Mouse (Mus musculus) embryonic facial prominence, embryonic 10.5 days (tissue): ENCODE measurements at regions not wholly inside any gene's neighbourhood (a gene's known extent, or its start where the extent isn't known, plus 50 kb on each side); places are given as distances from the start of the nearest gene placed in this dataset.

Experiments
- DNase-seq: peaks from one replicate; pipeline ENCODE4 v3.0.0-alpha.2; 2017; ENCODE audit warnings: low spot score
- H3K27ac ChIP-seq: fragments of 300-500 bp; sonication (generic); replicated peaks from 2 replicates; pipeline ENCODE4 v1.5.1; 2016; ENCODE audit warnings: mild to moderate bottlenecking
- H3K27me3 ChIP-seq: fragments of 300-500 bp; sonication (generic); replicated peaks from 2 replicates; pipeline ENCODE4 v1.6.1; 2016; ENCODE audit warnings: low read depth, mild to moderate bottlenecking; ENCODE audit not compliant: poor library complexity, severe bottlenecking
- H3K36me3 ChIP-seq: fragments of 300-500 bp; sonication (generic); replicated peaks from 2 replicates; pipeline ENCODE4 v1.6.1; 2016; ENCODE audit warnings: mild to moderate bottlenecking, moderate library complexity
- H3K4me1 ChIP-seq: fragments of 300-500 bp; sonication (generic); 2 replicates; pipeline ENCODE4 v1.6.1; 2016
- H3K4me3 ChIP-seq: fragments of 300-500 bp; sonication (generic); 2 replicates; pipeline ENCODE4 v1.5.1; 2016; ENCODE audit warnings: mild to moderate bottlenecking, moderate library complexity
- H3K9me3 ChIP-seq: fragments of 300-500 bp; sonication (generic); 2 replicates; pipeline ENCODE4 v1.6.1; 2016; ENCODE audit warnings: mild to moderate bottlenecking
- WGBS: fragments of 180-500 bp; shearing (Covaris S2); methylation state at CpG from one replicate; pipeline ENCODE4 v1.1.7; 2016; 5-methylcytosine and 5-hydroxymethylcytosine counted together

DNA sequence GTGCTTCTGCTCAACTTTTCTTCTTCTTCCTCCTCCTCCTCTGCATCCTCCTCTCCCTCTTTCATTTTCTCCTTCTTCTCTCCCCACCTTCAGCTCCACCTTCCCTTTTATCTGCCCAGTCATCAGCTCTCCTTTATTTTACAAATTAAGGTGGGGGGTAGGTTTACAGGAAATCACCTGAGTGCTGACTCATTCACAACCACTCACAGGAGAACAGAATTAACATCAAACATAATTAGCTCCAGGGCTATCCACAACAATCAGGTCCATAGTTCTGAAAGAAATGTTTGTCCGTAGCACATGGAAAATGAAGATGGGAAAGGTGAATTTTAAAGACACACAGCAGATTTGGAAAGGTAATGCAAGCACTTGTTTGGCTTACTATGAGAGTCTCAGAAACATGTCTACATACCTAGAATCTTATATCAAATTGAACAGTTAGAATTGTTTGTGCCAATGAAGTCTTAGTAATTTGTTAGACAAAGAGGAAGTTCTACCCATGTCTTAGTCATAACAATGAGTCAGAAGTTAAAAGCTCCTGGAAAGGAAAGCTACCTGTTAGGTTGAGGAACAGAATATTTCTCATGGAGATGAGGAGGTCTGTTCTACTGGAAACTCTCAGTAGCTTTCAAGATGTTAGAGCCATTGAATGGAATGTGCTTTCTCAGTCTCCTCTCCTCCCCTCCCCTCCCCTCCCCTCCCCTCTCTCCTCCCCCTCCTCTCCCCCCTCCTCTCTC is 108.8 kb upstream of the Tgfbr2 start:
- no peak overlapping the region for H3K27ac ChIP-seq
- H3K9me3 ChIP-seq: no peaks in the 10 kb centered on the region
- H3K4me3 ChIP-seq: no peak overlapping the region
- no peak for DNase-seq
- H3K36me3 ChIP-seq: no peaks in the 10 kb centered on the region
- 85% methylated on average over 1 of the region's 1 CpGs for WGBS
- H3K27me3 ChIP-seq: no peaks in the 10 kb centered on the region
- peaks cover 8% of the 10 kb centered on the region for H3K4me1 ChIP-seq

DNA sequence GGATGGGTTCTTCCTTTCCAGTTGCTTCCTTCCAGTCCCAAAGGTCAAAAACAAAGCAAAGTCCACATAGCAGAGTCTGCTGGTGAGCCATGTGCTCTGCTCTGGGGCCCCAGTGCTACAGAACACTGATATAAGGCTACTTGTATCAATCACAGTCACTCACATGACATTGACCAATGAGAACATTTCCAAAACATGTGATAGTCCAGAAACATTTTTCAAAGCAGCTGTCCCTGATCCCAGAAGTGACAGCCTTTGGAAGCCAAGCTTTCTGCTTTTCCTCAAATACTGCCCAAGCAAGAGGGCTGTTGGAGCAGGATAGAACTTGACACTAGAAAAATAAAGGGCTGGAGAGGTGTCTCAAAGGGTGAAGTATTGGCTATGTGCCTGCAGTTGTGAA is 106.5 kb upstream of the Tgfbr2 start:
- H3K4me1 ChIP-seq: peaks cover 8% of the 10 kb centered on the region
- no peaks in the 10 kb centered on the region for H3K9me3 ChIP-seq
- DNase-seq: no peak
- no peaks in the 10 kb centered on the region for H3K36me3 ChIP-seq
- H3K27ac ChIP-seq: no peak overlapping the region
- H3K27me3 ChIP-seq: no peaks in the 10 kb centered on the region
- no peak overlapping the region for H3K4me3 ChIP-seq

DNA sequence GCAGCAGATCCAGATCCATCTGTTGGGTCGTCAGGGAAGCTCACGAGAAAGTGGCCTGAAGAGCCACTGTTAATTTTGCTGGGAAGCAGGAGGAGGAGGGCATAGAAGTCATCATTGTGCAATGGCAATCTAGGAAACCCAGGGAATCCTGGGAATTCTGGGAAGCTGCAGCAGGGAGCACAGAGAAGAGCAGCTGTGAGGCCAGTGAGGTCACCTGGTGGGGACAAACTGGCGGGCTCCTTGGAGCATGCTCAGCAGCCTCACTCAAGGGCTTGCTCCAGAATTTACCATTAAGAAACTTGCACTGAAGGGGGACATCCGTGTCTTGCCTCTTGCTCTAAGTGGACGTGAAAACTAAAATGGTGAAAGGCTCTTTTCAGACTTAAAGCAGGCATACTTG is 105.0 kb upstream of the Tgfbr2 start:
- Histone ChIP-seq H3K4me1 (no peaks in the 10 kb centered on the region), H3K27ac (no peak overlapping the region), H3K9me3 (no peaks in the 10 kb centered on the region), H3K36me3 (no peaks in the 10 kb centered on the region), H3K27me3 (no peaks in the 10 kb centered on the region), H3K4me3 (no peak overlapping the region)
- DNase-seq: no peak
- WGBS: 90% methylated on average over 5 of the region's 5 CpGs

DNA sequence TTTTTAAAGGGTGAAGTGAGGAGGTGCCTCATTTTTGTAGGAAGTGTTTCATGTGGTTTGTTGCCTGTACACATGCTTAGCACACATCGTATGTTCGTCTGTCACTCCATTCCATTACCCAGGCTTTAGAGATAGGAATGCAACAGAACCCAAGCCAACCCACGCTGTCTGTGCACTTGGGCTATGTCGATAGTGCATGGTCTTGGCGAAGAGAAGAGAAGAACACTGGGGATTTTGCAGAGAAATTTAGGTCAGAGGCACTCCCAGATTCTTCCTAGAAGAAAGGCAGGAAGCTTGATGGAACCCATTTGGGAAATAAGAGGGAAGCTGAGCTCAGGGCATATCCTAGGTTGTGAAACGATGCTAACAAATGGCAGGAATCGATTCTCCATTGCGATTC is 103.7 kb upstream of the Tgfbr2 start:
- DNase-seq: no peak
- Histone ChIP-seq H3K36me3 (no peaks in the 10 kb centered on the region), H3K27ac (no peak overlapping the region), H3K27me3 (no peaks in the 10 kb centered on the region), H3K4me3 (no peak overlapping the region), H3K4me1 (no peaks in the 10 kb centered on the region), H3K9me3 (no peaks in the 10 kb centered on the region)
- 92% methylated on average over 8 of the region's 8 CpGs for WGBS

DNA sequence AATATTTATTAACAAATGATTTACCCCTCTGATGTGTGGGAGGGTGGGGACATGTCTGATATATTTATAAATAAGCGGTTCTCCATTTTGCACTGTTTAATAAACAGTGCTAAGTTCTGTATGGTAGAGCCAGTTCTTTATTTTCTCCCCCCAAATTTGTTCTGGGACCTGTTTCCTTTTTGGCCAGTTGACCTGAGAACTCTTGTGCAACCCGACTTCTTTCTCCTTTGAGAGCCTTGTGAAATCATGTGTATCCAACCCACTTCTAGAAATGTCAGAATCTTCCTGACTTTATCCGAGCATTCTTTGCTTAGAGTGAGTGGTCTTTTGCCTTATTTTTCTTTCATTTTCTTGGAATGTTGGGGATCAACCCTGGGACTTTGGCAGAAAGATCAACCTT is 102.6 kb upstream of the Tgfbr2 start:
- H3K4me1 ChIP-seq: no peaks in the 10 kb centered on the region
- H3K27me3 ChIP-seq: no peaks in the 10 kb centered on the region
- no peak overlapping the region for H3K27ac ChIP-seq
- no peak for DNase-seq
- no peak overlapping the region for H3K4me3 ChIP-seq
- no peaks in the 10 kb centered on the region for H3K36me3 ChIP-seq
- H3K9me3 ChIP-seq: no peaks in the 10 kb centered on the region
- WGBS: 90% methylated on average over 3 of the region's 3 CpGs

DNA sequence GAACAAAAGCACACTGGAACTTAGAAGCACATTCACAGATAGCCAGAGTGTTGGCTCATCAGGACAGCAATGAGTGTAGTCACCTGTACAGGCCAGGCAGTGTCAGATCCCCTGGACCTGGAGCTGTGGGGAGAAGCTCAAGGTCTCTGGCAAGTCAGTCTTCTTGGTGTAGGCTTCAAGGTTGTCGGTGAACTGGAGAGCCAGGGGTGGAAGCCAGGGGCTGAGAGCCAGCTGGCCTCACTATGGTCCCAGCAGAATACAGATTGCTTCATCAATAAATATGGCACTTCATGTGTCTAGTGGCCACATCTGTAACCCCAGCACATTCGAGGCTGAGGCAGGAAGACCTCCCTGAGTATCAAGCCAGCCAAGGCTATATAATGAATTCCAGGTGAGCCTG is 101.0 kb upstream of the Tgfbr2 start:
- Histone ChIP-seq H3K36me3 (no peaks in the 10 kb centered on the region), H3K27me3 (no peaks in the 10 kb centered on the region), H3K4me1 (no peaks in the 10 kb centered on the region), H3K9me3 (no peaks in the 10 kb centered on the region), H3K27ac (no peak overlapping the region), H3K4me3 (no peak overlapping the region)
- DNase-seq: no peak
- 83% methylated on average over 2 of the region's 2 CpGs for WGBS

DNA sequence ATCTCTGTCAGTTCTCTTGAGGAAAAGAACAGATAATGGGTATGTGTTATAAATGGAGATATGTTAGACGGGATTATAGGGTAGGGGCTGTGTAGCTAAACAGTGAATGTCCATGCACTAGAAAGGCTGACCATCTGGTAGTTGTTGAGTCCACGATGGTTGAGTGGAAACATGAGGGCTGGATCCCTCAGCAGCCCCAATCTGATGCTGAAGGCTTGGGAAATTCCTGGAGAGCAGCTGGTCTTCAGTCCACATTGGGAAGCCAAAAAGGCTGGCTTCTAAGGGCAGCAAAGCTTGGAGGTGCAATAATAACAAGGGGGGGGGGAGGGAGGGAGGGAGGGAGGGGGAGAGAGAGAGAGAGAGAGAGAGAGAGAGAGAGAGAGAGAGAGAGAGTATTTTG is 97.3 kb upstream of the Tgfbr2 start:
- Histone ChIP-seq H3K9me3 (no peaks in the 10 kb centered on the region), H3K4me3 (no peak overlapping the region), H3K4me1 (no peaks in the 10 kb centered on the region), H3K27ac (no peak overlapping the region), H3K27me3 (no peaks in the 10 kb centered on the region), H3K36me3 (no peaks in the 10 kb centered on the region)
- no peak for DNase-seq
- 82% methylated on average over 2 of the region's 2 CpGs for WGBS

DNA sequence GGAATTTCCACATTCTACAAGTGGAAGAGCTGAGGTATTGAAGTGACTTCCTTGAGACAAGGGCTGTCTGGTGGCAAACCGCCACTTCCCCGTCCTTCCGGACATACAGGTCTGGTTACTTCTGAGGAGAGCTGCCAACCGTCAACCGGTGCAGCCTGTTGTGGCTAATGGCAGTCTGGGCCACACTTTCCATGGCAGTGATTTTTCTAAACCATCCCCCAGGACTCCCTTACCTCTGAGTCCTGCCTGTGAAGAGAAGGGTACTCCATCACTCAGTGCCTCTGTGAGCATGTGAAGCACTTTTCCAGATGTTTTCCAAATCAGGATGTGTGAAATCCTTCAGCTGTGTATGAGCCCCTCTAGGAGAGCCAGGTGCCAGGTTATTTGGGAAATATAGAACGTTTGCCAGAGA is 95.3 kb upstream of the Tgfbr2 start:
- Histone ChIP-seq H3K36me3 (no peaks in the 10 kb centered on the region), H3K4me1 (no peaks in the 10 kb centered on the region), H3K9me3 (no peaks in the 10 kb centered on the region), H3K4me3 (no peak overlapping the region), H3K27me3 (no peaks in the 10 kb centered on the region), H3K27ac (no peak overlapping the region)
- DNase-seq: peak; percentile 23
- 81% methylated on average over 6 of the region's 6 CpGs for WGBS

DNA sequence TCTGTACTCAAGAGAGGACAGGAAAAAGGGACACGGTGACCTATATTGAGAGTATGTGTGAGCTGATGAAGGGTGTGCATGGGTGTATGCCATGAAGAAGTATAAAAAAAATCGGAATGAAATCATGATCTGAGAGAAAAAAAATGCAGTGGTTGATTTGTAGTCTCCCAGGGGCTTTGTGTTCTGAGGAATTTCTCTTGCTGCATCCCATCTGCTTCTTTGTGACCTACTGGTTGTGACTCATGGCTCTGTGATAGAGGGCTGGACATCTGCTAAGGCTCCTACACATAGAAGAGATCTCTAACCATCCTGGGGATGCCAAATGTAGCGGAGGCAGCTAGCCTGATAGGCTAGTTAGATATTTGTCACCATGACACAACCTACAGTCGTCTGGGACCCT is 92.3 kb upstream of the Tgfbr2 start:
- Histone ChIP-seq H3K9me3 (no peaks in the 10 kb centered on the region), H3K4me1 (no peaks in the 10 kb centered on the region), H3K27ac (no peak overlapping the region), H3K36me3 (no peaks in the 10 kb centered on the region), H3K27me3 (no peaks in the 10 kb centered on the region), H3K4me3 (no peak overlapping the region)
- DNase-seq: no peak
- 92% methylated on average over 4 of the region's 4 CpGs for WGBS

DNA sequence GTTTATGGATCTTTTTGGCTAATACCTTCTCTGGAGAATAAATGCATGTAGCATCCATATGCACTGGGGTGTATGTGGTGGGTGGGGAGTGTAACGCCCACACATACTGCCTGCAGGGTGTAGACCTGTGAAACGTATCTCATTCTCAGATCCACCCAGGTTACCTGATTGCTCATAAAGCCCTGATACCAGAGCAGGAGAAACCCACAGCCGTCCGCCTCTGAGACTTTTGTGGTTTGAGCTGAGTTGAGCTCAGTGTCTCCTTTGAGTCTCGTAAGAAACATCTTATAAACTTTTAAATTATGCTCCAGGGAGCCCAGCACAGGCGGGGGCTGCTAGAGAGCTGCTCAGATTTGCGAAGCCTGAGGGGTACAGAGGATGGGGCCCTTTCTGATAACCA is 88.7 kb upstream of the Tgfbr2 start:
- no peaks in the 10 kb centered on the region for H3K9me3 ChIP-seq
- H3K36me3 ChIP-seq: no peaks in the 10 kb centered on the region
- H3K4me3 ChIP-seq: no peak overlapping the region
- H3K27ac ChIP-seq: no peak overlapping the region
- DNase-seq: no peak
- WGBS: 85% methylated on average over 7 of the region's 7 CpGs
- no peaks in the 10 kb centered on the region for H3K27me3 ChIP-seq
- no peaks in the 10 kb centered on the region for H3K4me1 ChIP-seq

DNA sequence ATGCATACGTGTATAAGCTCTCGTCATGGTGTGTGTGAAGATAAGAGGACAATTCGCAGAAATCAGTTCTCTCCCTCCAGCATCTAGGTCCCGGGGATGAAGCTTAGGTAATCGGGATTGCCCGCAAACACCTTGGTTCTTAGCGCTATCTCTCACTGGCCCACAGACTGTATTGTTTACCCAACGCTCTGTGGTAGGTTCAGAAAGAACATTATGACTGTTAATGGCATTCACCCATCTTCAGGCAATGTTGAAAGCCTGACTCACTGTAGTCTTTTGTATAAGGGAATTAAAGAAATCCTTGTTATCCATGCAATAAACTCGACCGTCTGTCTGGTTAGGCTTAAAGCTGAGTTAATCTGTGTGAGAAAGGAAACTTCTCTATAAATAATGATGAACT is 84.4 kb upstream of the Tgfbr2 start:
- 84% methylated on average over 10 of the region's 10 CpGs for WGBS
- DNase-seq: no peak
- H3K36me3 ChIP-seq: no peaks in the 10 kb centered on the region
- H3K9me3 ChIP-seq: peaks cover 3% of the 10 kb centered on the region; the same call in 1 of the 2 replicates
- H3K4me3 ChIP-seq: no peak overlapping the region
- no peaks in the 10 kb centered on the region for H3K4me1 ChIP-seq
- H3K27ac ChIP-seq: no peak overlapping the region
- no peaks in the 10 kb centered on the region for H3K27me3 ChIP-seq

DNA sequence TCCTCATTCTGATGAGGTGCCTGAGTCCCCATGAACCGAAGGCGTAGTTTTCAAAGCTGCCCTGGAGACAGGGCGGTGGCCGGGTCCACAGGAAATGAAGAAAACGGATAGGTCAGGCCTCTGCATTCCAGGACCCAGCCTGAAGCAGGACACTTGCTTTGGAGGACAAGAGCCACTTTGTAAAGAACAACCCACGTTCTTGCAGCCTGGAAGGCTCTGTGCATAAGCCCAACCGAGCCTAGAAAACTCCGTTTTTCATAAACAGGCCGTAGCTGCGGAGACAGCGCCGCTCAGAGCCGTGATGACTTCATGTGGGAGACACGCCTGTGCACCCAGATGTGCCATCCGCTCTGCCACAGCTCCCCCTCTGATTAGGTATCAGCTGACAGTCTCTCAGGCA is 78.4 kb upstream of the Tgfbr2 start:
- DNase-seq: peak; percentile 31
- Histone ChIP-seq H3K4me3 (no peak overlapping the region), H3K4me1 (peaks cover 7% of the 10 kb centered on the region), H3K36me3 (no peaks in the 10 kb centered on the region), H3K9me3 (peaks cover 3% of the 10 kb centered on the region; the same call in 1 of the 2 replicates), H3K27me3 (no peaks in the 10 kb centered on the region), H3K27ac (peak overlapping the region; percentile 58)
- WGBS: 52% methylated on average over 15 of the region's 15 CpGs

DNA sequence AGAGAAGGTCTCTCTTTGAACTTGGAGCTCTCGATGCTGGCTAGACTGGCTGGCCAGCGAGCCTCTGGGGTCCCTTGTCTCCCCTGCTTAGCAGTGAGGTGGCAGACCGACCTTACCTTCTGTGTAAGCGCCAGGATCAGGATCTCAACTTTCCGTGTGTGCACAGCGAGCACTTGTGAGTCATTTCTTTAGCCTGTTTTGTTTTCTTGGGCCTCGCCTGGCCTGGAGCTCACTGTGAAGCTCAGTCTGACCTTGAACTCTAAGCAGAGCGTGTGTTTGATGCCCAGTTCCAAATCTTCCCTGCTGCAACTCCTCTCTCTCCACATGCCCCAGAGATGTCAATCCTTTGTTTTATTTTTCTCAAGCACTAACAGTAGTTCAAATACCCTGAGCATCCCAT is 77.6 kb upstream of the Tgfbr2 start:
- 82% methylated on average over 8 of the region's 8 CpGs for WGBS
- H3K27ac ChIP-seq: 0 out of 2 replicates have a peak overlapping the region, but pooled peaks have one; percentile 15
- DNase-seq: no peak
- H3K4me1 ChIP-seq: peaks cover 7% of the 10 kb centered on the region
- H3K36me3 ChIP-seq: no peaks in the 10 kb centered on the region
- H3K4me3 ChIP-seq: no peak overlapping the region
- H3K27me3 ChIP-seq: no peaks in the 10 kb centered on the region
- peaks cover 3% of the 10 kb centered on the region; the same call in 1 of the 2 replicates for H3K9me3 ChIP-seq
